Mouse (Mus musculus) olfactory bulb, adult 2 months (tissue): ENCODE data around the gene Ccl9.

Experiments
- CTCF ChIP-seq: fragments of 200-500 bp; IDR thresholded peaks from 2 replicates; pipeline ENCODE4 v1.5.1; 2012; ENCODE audit warnings: low read depth, mild to moderate bottlenecking, low read length, moderate library complexity; ENCODE audit not compliant: insufficient read depth
- POLR2A ChIP-seq: fragments of 200-500 bp; IDR thresholded peaks from 2 replicates; pipeline ENCODE4 v1.6.1; 2012; ENCODE audit warnings: mild to moderate bottlenecking, low read depth, low read length, moderate library complexity; ENCODE audit not compliant: insufficient read depth

DNA sequence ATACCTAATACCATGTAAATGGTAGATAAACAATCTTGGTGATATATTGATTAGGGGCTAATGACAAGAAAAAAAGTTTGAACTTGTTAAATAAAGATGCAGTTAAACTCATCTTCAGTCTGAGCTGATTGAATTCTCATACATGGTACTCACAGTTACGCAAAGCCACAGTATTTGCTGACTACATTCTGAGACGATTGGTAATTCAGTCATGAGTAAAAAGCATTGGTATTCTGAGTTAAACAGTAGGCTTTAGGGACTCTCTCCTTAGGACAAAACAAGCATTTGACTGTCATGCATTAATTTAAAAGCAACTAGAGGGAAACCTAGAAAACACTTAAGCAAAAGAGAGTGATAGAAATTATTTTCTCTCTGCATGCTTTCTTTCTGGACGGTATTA is 45.1 kb upstream of the Ccl9 start:
- TF ChIP-seq CTCF = no peak
- no peak for TF ChIP-seq POLR2A
